Mouse (Mus musculus) neutrophil, adult 5-6 weeks (primary cell): Measurements from ENCODE around the gene Fam83e. TPM values are rescaled to one million over a fixed set of nuclear protein-coding genes. Genes with fewer than 3 reads are reported as not detected.
A peak's percentile ranks its signal among the peaks of the same experiment; 100 is the strongest.

Experiments used
- ATAC-seq: fragments of 151-379, 151-347 bp; 2 replicates; pipeline ENCODE4 v1.8.0; 2017; ENCODE audit warnings: mild to moderate bottlenecking, moderate TSS enrichment; ENCODE audit not compliant: insufficient number of reproducible peaks, poor library complexity, low FRiP score, severe bottlenecking; ENCODE audit errors: extremely low read depth
- total RNA-seq: library from RNA; stranded (forward); fragments of 200-1000 nt; gene quantifications from 2 replicates; pipeline ENCODE4 v1.2.3, GENCODE M21; 2017

Gene Fam83e
- total RNA-seq, 1 experiment from 2014 or later = 3.0 TPM

DNA sequence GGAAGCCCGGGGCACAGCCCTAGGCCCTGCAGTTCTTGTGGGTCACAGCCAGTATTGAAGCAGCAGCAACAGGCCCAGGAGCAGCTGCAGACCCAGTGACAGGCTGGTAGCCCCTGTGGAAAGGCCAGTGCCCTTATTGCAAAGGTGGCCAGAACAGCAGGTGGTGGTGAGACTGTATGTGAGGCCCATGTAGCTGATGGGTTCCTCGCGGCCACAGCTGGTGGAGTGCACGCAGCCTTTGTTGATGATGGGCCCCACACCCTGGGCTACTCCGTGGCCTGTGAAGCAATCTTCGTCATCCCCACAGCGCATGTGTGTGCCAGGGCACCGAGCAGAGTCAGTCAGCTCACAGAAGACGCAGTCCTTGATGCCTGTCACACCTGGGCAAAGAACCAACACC, 4.1 kb downstream of the Fam83e start:
- ATAC-seq = no peak

- no peak for ATAC-seq
Observed at GRCm38 (mm10) chr7:45725713-45726112, 4.7 kb downstream of the Fam83e start, which contains the start of gene Spaca4. Gene Spaca4, minus strand, starts transcription at chr7:45725813.

DNA sequence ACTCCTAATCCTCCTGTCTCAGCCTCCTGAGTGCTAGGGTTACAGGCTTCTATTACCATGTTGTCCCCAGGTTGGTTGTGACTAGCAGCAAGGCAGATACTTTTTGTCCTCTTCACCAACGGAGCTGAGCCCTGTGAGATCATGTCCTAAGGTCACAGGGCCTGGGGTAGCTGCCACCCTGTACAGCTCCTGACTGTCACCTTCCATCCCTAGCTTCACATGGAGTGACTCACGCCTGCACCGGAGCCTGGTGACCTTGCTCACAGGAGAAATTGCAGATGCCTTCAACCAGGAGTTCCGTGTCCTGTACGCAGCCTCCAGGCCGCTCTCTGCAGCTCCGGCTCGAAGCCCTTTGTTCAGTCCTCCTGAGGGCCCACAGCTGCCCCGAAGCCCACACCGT, 5.4 kb downstream of the Fam83e start:
- no peak for ATAC-seq

GRCm38 (mm10) chr7:45727625-45728024, 6.6 kb downstream of the Fam83e start:
- ATAC-seq = no peak

DNA sequence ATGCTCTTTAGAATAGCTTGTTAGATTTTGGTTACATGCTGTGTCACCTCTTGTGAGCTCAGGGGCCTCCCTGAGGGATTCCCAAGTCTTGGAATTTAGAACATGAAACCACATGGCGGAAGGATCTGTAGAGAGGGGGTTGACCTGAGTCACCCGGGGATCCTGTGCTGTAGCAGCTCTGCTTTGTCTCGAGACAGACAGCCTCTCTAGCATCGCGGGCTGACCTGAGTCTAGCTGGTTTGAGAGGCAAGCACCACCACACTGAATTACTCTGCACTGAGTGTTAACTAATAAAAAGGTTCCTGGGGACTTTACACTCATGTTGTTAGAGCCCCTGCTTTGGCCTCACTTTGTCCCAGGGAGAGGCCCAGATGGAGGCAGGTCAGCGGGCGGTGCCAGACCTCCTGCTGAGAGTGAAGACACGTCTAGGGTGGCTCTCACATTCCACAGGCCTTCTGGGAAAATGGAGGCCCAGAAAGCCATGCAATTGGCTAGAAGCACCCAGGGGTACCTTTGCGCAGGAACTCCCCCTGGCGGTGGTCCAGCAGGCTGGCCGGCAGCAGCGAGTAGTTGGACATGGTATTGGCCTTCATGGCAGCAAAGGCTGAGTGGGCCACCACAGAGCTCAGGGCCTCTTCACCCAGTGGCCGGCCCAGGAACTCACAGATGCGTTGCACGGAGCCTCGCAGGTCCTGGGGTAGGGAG, 9.9 kb downstream of the Fam83e start:
- no peak for ATAC-seq

GRCm38 (mm10) chr7:45733477-45733876, 12.5 kb downstream of the Fam83e start:
- ATAC-seq = peak; percentile 25; the same call in 1 of the 2 replicates

DNA sequence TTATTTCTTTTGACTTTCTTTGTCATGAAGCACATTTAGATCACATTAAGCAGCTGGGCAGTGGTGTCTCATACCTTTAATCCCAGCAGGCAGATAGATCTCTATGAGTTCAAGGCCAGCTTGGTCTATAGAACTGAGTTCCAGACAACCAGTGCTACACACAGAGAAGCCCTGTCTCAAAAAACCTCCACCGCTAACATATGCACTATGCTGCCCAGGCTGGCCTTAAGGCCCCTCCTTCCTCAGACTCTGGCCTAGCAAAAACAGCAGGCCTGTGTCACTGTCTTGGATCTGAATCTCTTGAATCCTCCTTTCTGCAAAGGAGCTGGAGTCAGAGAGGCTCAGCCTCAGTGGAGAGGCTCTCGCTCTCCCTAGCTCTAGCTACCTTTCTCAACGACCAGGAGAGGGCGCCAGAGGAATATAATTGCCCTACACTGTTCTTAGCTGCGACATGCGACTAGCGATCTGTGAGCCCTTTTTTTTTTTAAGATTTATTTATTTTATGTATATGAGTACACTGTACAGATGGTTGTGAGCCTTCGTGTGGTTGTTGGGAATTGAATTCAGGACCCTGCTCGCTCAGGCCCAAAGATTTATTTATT, 18.3 kb downstream of the Fam83e start:
- ATAC-seq = peak; percentile 73

GRCm38 (mm10) chr7:45739820-45740219, 18.8 kb downstream of the Fam83e start:
- no peak for ATAC-seq

- ATAC-seq = peak; percentile 21; the same call in 1 of the 2 replicates
Observed at GRCm38 (mm10) chr7:45741308-45741707, 20.3 kb downstream of the Fam83e start.

GRCm38 (mm10) chr7:45741777-45742176, 20.8 kb downstream of the Fam83e start:
- peak; percentile 77 for ATAC-seq

GRCm38 (mm10) chr7:45742338-45742737, 21.3 kb downstream of the Fam83e start:
- ATAC-seq = peak; percentile 22; the same call in 1 of the 2 replicates

DNA sequence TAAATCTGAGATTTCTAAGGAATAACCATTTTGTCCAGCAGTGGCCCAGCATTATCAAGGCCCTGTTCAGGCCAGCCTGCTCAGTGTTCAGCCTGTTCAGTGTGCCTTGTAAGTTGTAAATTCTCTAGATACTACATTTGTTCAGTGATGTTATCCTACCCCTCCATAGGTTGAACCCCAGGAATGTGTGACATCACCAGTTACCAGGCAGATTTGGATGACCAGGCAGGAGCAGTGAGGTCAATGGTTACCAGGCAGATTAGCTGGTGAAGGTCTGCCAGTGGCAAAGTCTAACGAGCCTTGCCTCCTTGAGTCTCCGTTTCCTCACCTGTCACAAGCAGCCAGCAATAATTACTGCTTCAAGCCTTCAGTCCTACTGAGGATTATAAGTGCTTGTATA, 23.4 kb downstream of the Fam83e start:
- ATAC-seq = no peak

GRCm38 (mm10) chr7:45746518-45746917, 25.5 kb downstream of the Fam83e start:
- no peak for ATAC-seq

- no peak for ATAC-seq
Observed at GRCm38 (mm10) chr7:45747450-45747849, 26.4 kb downstream of the Fam83e start.

DNA sequence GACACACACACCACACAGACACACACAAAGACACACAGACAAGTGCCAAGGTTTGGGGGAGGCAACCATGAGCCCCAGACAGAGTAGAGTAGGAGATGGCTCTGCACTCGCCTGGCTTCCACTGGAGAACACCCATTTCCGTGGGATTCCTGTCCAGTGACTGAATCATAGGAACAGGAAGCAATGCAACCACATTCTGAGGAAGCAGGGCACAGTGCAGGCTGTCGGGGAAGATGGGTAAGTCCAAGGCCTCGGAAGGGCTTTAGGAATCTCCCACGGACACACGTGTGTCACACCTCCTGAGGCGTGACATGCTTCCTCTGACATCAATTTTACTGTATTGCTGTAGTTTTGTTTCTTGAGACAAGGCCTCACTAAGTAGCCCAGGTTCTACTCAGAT, 27.1 kb downstream of the Fam83e start:
- ATAC-seq = no peak

GRCm38 (mm10) chr7:45749401-45749800, 28.4 kb downstream of the Fam83e start:
- no peak for ATAC-seq

- no peak for ATAC-seq
Observed at GRCm38 (mm10) chr7:45750162-45750561, 29.1 kb downstream of the Fam83e start.

DNA sequence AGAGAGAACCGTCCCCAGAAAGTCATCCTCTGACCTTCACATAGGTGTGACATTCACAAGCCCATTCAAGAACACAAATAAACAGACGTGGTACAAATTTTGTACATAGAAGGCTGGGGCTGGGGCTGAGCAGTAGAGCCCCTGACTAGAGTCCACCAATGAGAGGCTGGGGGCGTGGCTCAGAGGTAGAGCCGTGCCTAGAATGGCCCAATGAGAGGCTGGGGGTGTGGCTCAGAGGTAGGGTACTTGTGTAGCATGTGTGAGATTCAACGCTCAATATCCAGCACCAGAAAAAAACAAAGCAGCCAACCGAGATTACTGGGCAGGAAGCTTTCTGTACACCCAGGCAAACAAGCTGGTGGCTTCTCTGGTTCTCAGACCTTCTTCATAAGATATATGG, 34.7 kb downstream of the Fam83e start:
- no peak for ATAC-seq

- ATAC-seq = no peak
Observed at GRCm38 (mm10) chr7:45759400-45759799, 38.4 kb downstream of the Fam83e start.

DNA sequence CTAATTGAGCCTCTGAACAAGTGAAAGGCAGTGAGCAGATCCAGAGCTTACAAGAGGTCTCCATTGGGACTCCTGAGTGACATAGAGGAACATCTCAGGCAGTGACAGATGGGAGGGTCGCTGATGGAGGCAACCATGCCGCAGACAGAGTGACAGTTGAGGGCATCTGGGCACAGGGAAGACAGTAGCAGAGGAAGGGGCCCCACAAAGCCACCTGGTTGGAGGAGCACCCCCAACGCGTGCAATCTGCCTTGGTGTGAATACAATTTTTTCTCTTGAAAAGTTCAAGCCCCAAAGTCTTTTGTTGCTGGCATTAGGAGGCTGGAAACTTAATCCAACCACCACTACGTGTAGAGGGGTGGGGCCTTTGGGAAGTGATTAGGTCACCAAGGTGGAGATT, 39.1 kb downstream of the Fam83e start:
- no peak for ATAC-seq

DNA sequence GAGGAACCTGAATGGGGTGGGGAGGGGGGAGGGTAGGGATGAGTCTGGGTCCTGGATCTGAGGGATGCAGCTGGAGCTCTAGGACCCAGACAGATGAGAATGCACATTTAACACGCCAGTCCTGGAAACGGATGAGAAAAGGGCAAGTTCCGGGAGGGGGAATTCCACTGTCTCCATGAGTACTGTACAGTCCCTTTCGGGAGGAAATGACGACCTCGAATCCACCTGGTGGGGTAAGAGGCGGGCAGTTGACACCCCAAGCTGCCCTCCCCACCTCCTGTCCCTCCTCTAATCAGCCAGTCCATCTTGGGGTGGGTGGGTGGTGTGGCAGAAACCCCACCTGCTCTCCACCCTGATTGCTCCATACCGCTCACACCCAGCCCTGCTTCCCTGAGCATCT, 45.0 kb downstream of the Fam83e start:
- no peak for ATAC-seq
